Mouse (Mus musculus) limb, embryonic 15.5 days (tissue): ENCODE measurements around the gene Lrrc3c. TPM values are rescaled to one million over a fixed set of nuclear protein-coding genes. Genes with fewer than 3 reads are reported as not detected.
"Not testable (repeated sequence)": the region's sequence is repeated elsewhere in the genome, so short reads cannot be mapped to it uniquely, and the experiment has no call there.

Experiments used
- ATAC-seq: fragments of 200-750 bp; cut with Nextera tagmentation; 2 replicates; pipeline ENCODE4 v1.8.0; 2017; ENCODE audit warnings: low read depth, moderate TSS enrichment; ENCODE audit not compliant: insufficient number of reproducible peaks, low FRiP score, low TSS enrichment
- H3K27ac ChIP-seq: fragments of 300-500 bp; sonication (generic); 2 replicates; pipeline ENCODE4 v1.5.1; 2015; ENCODE audit warnings: moderate library complexity, mild to moderate bottlenecking, inconsistent platforms
- H3K27me3 ChIP-seq: fragments of 300-500 bp; sonication (generic); 2 replicates; pipeline ENCODE4 v1.6.1; 2015; ENCODE audit warnings: inconsistent platforms
- H3K36me3 ChIP-seq: fragments of 300-500 bp; sonication (generic); 2 replicates; pipeline ENCODE4 v1.6.1; 2015; ENCODE audit warnings: inconsistent platforms
- H3K4me1 ChIP-seq: fragments of 300-500 bp; sonication (generic); 2 replicates; pipeline ENCODE4 v1.6.1; 2015; ENCODE audit warnings: inconsistent platforms
- H3K4me2 ChIP-seq: fragments of 300-500 bp; sonication (generic); 2 replicates; pipeline ENCODE4 v1.6.1; 2015; ENCODE audit warnings: mild to moderate bottlenecking, inconsistent platforms
- H3K4me3 ChIP-seq: fragments of 300-500 bp; sonication (generic); 2 replicates; pipeline ENCODE4 v1.5.1; 2015; ENCODE audit warnings: mild to moderate bottlenecking, inconsistent platforms
- H3K9ac ChIP-seq: fragments of 300-500 bp; sonication (generic); 2 replicates; pipeline ENCODE4 v1.6.1; 2015; ENCODE audit warnings: inconsistent platforms
- H3K9me3 ChIP-seq: fragments of 300-500 bp; sonication (generic); 2 replicates; pipeline ENCODE4 v1.6.1; 2016; ENCODE audit warnings: inconsistent platforms
- WGBS: fragments of 180-500 bp; shearing (Covaris S2); methylation state at CpG from one replicate; pipeline ENCODE4 v1.1.7; 2015; 5-methylcytosine and 5-hydroxymethylcytosine counted together
- polyA plus RNA-seq: library from polyadenylated mRNA; unstranded; fragments of >200 nt; fragmentation: Nextera tagmentation; extraction: Ambion mirVana; gene quantifications from 2 replicates; pipeline ENCODE4 v1.2.1, GENCODE M21; 2015

Gene Lrrc3c
- polyA plus RNA-seq, 1 experiment from 2014 or later: not detected

DNA sequence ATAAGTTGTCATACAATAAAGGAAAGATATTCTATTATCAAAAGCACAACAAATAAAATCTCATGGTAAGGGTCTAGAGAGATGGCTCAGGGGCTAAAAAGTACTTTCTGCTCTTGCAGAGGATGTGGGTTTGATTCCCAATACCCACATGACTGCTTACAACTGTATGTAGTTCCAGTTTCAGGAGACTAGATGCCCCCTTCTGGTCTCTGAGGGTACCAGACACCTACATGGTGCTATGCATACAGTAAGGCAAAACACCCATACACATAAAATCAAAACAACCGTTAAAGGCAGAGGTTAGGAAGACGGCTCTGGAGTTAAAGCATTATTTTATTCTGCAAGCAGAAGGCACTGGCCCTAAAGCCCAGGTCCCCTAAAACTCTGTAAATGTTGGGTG, 5.9 kb downstream of the Lrrc3c start:
- H3K9me3 ChIP-seq: no peaks in the 10 kb centered on the region
- H3K36me3 ChIP-seq: no peaks in the 10 kb centered on the region
- H3K27ac ChIP-seq: no peak overlapping the region
- ATAC-seq: no peak
- H3K27me3 ChIP-seq: peaks cover 38% of the 10 kb centered on the region
- no peak overlapping the region for H3K4me2 ChIP-seq
- no peak overlapping the region for H3K9ac ChIP-seq
- H3K4me3 ChIP-seq: no peak overlapping the region
- H3K4me1 ChIP-seq: peaks cover 10% of the 10 kb centered on the region
- 82% methylated on average over 2 of the region's 2 CpGs for WGBS

DNA sequence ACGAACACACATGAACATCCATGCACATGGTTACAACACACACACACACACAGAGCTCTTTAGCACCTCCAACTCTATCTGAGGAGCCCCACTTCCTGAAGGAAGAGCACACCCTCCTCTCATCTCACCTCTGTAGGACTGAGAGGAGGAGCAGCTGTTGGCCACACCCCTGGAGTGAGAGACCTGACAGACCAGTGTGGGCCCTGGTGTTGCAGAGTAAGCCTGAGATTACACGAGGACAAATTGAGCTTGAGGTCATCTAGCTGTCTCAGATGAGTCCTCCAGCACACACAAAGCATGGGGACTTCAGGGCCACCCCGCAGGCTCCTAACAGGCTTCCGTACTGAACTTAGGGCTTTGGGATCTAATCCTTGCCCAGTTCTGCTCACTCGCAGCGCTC, 6.8 kb downstream of the Lrrc3c start:
- not testable (repeated sequence) for H3K36me3 ChIP-seq, H3K27ac ChIP-seq, H3K4me2 ChIP-seq, H3K4me3 ChIP-seq, ATAC-seq, H3K4me1 ChIP-seq, H3K9me3 ChIP-seq, H3K9ac ChIP-seq
- WGBS: 63% methylated on average over 6 of the region's 6 CpGs
- peaks cover 28% of the 10 kb centered on the region for H3K27me3 ChIP-seq

DNA sequence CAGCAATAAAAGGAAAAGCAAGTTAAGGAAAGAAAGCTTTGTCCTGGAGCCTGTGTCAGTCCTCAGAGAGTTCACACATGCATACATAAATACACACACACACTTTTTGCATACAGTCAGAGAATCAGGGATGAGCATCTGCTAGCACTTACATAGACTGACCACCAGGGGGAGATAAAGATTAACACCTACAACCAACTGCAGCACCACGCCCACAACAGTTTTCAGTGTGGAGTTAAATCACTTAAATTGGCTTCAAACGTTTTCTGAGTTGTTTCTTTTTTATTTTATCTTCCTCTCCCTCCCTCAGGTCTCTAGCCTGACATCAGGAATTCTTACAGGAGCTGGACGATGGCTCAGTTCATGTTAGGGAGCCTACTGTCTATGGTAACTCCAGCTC, 8.7 kb downstream of the Lrrc3c start:
- no peaks in the 10 kb centered on the region for H3K36me3 ChIP-seq
- peaks cover 16% of the 10 kb centered on the region for H3K27me3 ChIP-seq
- no peak overlapping the region for H3K27ac ChIP-seq
- H3K4me3 ChIP-seq: no peak overlapping the region
- no peak for ATAC-seq
- no peak overlapping the region for H3K4me2 ChIP-seq
- no peaks in the 10 kb centered on the region for H3K9me3 ChIP-seq
- H3K4me1 ChIP-seq: peaks cover 7% of the 10 kb centered on the region
- no peak overlapping the region for H3K9ac ChIP-seq
- 5% methylated on average over 3 of the region's 3 CpGs for WGBS

DNA sequence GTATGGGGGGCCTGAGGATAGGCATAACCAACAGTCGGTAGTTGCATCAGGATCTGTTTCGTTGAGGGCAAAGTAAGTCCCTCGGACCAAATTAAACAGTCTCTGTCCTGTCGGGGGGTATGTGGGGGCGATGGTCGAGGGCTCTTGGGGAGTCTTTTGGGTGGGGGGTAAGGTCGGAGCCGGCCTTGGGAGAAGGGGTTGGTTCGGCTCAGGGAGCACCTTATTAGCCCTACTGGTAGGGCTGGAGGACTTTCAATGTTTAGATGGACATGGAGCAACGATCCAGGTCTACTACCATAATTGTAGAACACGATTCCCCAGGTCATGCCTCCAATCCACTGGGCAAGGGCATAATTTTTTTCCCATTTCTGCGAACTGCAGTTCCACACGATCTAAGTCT, 22.7 kb downstream of the Lrrc3c start:
- 91% methylated on average over 13 of the region's 13 CpGs for WGBS
- Histone ChIP-seq H3K36me3 (no peaks in the 10 kb centered on the region), H3K4me1 (no peaks in the 10 kb centered on the region), H3K27ac (no peak overlapping the region), H3K4me3 (no peak overlapping the region), H3K27me3 (no peaks in the 10 kb centered on the region), H3K4me2 (no peak overlapping the region), H3K9me3 (no peaks in the 10 kb centered on the region), H3K9ac (no peak overlapping the region)
- ATAC-seq: no peak

DNA sequence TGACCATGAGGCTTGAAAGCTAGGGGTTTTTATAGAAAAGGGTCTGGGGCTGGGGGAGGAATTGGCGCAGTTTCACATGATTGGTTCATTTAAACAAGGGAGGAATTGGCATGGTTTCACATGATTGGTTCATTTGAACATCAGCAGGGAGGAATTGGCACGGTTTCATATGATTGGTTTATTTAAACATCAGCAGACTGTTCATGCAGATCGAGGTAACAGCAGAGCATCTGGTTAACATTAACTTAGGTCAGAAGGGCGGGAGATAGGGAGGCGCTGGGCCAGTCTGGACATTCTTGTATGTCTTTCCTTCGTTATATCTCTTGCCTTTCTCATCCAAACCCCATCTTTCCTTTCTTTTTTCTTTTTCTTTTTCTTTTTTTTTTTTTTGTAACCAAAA, 25.9 kb downstream of the Lrrc3c start:
- 71% methylated on average over 6 of the region's 6 CpGs for WGBS
- H3K27me3 ChIP-seq, H3K4me3 ChIP-seq, H3K4me1 ChIP-seq, H3K9me3 ChIP-seq, H3K27ac ChIP-seq, H3K4me2 ChIP-seq, H3K36me3 ChIP-seq, H3K9ac ChIP-seq, ATAC-seq: not testable (repeated sequence)

DNA sequence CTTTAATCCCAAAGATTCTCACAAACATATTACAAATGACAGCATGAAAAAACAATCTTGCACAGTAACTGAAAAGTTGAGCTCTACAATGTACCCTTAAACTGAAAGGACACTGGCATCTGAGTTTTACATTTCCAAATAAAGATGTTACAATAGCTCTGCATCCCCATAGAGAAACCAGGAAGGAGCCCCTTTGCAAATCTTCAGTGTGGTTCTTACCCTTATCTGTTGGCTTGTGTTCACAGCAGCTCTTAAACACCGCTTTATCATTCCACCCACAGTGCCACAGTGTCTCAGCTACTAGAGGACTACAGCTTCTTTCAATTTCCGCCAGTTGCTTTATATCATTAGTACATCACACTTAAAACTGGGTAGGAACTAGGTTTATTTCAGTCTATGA, 26.3 kb downstream of the Lrrc3c start:
- not testable (repeated sequence) for H3K27ac ChIP-seq, H3K9ac ChIP-seq, H3K27me3 ChIP-seq, ATAC-seq, H3K4me3 ChIP-seq, H3K9me3 ChIP-seq, H3K4me1 ChIP-seq, H3K36me3 ChIP-seq, H3K4me2 ChIP-seq
- 84% methylated on average over 2 of the region's 2 CpGs for WGBS

DNA sequence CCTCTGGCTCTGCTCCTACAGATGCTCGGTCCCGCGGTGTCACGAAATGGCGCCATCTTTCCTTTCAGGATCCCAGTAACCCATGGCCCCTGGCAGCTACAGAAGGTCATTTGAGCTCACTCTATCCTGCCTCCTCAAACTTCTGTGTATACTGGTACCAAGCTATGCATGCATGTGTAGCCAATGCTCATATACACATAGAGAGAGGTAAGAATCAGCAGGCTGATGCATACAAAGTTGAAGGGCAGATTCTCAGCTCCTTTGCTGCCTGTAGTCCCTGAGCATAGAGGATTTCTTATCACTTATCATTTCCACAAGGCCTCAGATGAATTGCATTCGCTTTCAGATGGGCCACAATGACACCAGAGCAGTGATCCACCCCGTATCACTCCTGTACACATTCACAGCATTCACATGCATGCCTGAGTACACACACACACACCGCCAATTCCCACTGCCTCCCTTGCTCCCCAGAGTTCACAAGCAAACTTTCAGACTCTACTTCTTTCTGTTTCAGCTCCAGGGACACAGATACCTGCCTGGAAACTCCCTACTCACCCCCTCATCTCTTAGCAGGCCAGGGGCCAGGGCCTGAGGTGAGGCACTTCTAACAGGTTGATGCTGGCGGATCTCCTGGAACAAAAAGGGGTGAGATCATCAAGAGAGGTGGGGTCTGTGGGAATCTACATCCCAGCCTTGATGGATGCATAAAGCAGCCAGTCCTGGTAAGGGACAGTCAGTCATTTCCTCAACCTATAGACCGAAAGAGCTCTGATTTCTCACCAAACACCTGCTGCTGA, 27.7 kb downstream of the Lrrc3c start, which contains the start of the genes Gm12355 and Gsdma3:
Gene Gm12355, minus strand, starts transcription at position 51 of the 800 bp plus-strand sequence.
Gene Gsdma3, plus strand, starts transcription at position 750 of the 800 bp plus-strand sequence.
- no peak within 1 kb of the TSS for H3K9ac ChIP-seq
- no peaks in the 10 kb centered on the region for H3K27me3 ChIP-seq
- 90% methylated on average over 10 of the region's 10 CpGs for WGBS
- no peak within 1 kb of the TSS for H3K4me2 ChIP-seq
- no peak for ATAC-seq
- H3K4me1 ChIP-seq: no peaks in the 10 kb centered on the region
- H3K36me3 ChIP-seq: no peaks in the 10 kb centered on the region
- no peaks in the 10 kb centered on the region for H3K9me3 ChIP-seq
- H3K27ac ChIP-seq: no peak within 1 kb of the TSS
- H3K4me3 ChIP-seq: no peak within 1 kb of the TSS

DNA sequence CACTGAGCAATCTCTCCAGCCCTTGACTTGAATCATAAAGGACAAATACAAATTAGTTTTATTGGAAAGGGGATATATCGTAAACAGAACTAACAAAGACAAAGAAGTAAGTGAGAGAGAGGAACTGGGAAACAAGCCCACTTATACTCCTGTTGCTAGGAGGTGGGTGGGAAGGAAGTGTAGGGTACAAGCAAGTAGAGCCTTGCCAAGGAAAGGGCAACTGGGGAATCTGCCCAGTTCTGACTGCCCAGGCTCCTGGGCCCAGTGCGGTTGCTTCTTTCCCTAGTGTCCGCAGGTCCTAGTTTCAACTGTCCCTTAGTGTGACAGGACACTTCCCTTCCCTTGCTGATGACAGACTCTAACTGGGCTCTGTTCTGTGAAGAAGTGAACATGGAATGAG, 30.6 kb downstream of the Lrrc3c start:
- no peak overlapping the region for H3K4me2 ChIP-seq
- H3K36me3 ChIP-seq: no peaks in the 10 kb centered on the region
- no peak for ATAC-seq
- H3K9ac ChIP-seq: no peak overlapping the region
- no peaks in the 10 kb centered on the region for H3K9me3 ChIP-seq
- H3K27ac ChIP-seq: no peak overlapping the region
- H3K4me3 ChIP-seq: no peak overlapping the region
- no peaks in the 10 kb centered on the region for H3K4me1 ChIP-seq
- H3K27me3 ChIP-seq: no peaks in the 10 kb centered on the region
- 95% methylated on average over 3 of the region's 3 CpGs for WGBS

DNA sequence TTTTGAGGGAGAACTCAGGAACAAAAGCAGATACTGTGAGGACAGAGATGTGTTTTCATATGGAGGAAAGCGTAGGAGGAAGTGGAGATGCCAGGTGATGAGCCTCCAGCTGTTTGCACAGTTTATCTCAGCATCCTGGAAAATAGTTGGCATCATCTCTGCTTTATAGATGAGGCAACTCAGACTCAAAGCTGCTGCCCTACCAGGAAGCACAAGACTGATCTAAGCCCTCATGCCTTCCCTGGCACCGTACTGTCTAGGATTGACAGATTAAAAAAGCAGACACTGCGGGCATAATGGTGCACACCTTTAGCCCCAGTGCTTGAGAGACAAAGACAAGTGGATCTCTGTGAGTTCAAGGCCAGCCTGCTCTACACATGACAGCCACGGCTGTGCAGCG, 32.6 kb downstream of the Lrrc3c start:
- no peak overlapping the region for H3K9ac ChIP-seq
- no peak overlapping the region for H3K27ac ChIP-seq
- ATAC-seq: no peak
- H3K4me2 ChIP-seq: no peak overlapping the region
- WGBS: 83% methylated on average over 5 of the region's 5 CpGs
- H3K27me3 ChIP-seq: no peaks in the 10 kb centered on the region
- no peak overlapping the region for H3K4me3 ChIP-seq
- no peaks in the 10 kb centered on the region for H3K36me3 ChIP-seq
- H3K9me3 ChIP-seq: no peaks in the 10 kb centered on the region
- H3K4me1 ChIP-seq: no peaks in the 10 kb centered on the region

DNA sequence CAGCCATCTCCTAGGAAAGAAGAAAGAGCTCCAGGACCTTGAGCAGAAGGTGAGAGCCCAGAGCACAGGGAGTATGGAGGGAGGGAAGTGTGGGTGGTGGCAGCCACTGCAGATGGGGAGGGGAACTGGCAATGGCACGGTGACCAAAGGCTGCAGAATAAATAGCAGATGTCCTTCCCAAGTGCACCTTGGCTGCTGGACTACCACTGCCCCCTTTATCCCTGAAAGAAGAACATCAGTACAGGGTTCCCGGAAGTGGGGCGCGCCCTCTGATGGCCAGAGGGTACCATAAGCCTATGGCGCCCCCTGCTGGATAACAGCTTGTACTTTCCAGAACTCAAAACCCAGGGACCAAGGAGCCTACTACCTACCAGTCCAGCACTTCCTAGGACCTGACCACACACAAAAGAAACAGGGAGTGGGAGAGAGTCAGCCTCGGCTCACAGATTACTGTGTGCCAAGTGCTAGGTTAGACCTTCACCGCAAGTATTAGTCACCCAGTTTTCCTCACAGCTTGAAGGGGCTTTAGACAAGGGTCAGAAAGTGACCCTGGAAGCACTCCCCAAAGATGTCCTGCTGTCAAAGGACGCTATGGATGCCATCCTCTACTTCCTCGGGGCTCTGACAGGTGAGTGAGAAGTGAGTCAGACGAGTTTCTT, 37.4 kb downstream of the Lrrc3c start:
- ATAC-seq, H3K9ac ChIP-seq, H3K4me2 ChIP-seq, H3K4me3 ChIP-seq, H3K9me3 ChIP-seq, H3K27ac ChIP-seq, H3K4me1 ChIP-seq, H3K36me3 ChIP-seq, H3K27me3 ChIP-seq: not testable (repeated sequence)
- whole genome bisulfite sequencing: 41% methylated on average over 10 of the region's 10 CpGs

DNA sequence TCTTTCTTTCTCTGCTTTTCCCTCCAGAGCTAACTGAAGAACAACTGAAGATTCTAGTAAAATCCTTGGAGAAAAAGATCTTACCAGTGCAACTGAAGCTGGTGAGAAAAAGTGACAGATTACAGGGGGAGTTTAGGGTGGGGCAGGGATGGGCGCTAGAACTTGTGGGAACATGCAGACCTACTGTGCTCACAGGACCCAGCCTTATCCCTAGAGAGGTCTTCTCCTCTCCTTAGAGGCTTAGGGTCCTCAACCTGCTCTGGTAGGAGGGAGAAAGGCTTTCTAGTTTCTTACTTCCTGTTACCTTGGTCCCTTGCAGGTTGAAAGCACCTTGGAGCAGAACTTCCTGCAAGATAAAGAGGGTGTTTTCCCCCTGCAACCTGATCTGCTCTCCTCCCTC, 39.4 kb downstream of the Lrrc3c start:
- no peak for ATAC-seq
- WGBS: 72% methylated on average over 1 of the region's 1 CpGs

DNA sequence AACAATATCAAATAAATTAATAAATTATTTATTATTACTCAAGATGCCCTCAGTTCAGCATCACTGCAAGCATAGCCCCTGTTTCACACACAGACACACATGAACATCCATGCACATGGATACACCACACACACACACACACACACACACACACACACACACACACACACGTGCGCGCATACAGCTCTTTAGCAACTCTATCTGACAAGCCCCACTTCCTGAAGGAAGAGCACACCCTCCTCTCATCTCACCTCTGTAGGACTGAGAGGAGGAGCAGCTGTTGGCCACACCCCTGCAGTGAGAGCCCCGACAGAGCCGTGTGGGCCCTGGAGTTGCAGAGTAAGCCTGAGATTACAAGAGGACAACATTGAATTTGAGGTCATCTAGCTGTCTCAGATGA, 42.0 kb downstream of the Lrrc3c start:
- ATAC-seq: no peak
- Histone ChIP-seq H3K27ac (no peak overlapping the region), H3K9ac (no peak overlapping the region), H3K36me3 (no peaks in the 10 kb centered on the region), H3K4me2 (no peak overlapping the region), H3K9me3 (no peaks in the 10 kb centered on the region), H3K4me1 (no peaks in the 10 kb centered on the region), H3K4me3 (no peak overlapping the region), H3K27me3 (no peaks in the 10 kb centered on the region)
- 51% methylated on average over 5 of the region's 5 CpGs for WGBS

More for the DNA sequence above, 39.4 kb downstream of the Lrrc3c start:
- Histone ChIP-seq H3K4me3 (no peak overlapping the region), H3K36me3 (no peaks in the 10 kb centered on the region), H3K4me2 (no peak overlapping the region), H3K4me1 (no peaks in the 10 kb centered on the region), H3K27me3 (no peaks in the 10 kb centered on the region), H3K9me3 (no peaks in the 10 kb centered on the region), H3K27ac (no peak overlapping the region), H3K9ac (no peak overlapping the region)
